Mouse (Mus musculus): ENCODE results near the gene Glb1. TPM values are rescaled to one million over a fixed set of nuclear protein-coding genes. Genes with fewer than 3 reads are reported as not detected.

Gene Glb1
- polyA plus RNA-seq, 2 experiments, result 36.6 to 40.7 TPM

DNA sequence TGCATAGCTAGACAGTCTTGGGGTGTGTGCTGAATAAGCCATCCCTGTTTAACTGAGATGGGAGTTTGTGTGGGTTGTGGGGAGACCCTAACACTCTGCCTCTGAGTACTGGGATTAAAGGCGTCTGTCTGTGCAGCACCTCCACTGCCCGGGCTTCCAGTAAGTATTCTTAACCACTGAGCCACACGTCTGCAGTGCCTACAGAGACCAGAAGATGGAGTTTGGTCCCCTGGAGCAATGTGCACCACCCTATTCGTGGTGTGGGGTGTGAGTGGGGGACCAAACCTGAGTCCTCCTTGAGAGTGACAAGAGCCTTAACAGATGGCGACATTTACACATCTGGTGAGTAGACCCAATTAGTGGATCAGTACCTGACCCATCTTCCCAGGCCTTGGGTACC is 121.2 kb downstream of the Glb1 start:
- no peak for ATAC-seq (ENCODE audit: low FRiP score, low read depth)
- H3K4me3 ChIP-seq (replicated peaks; ENCODE audit: low read length), result no peak overlapping the region
- no peak overlapping the region for H3K27ac ChIP-seq (replicated peaks; ENCODE audit: low read depth, low read length)
- peaks cover 14% of the 10 kb centered on the region for H3K4me1 ChIP-seq (ENCODE audit: control insufficient read depth, insufficient read depth, low read length)
- H3K9ac ChIP-seq (ENCODE audit: low read depth, low read length, severe bottlenecking), result no peak overlapping the region
- TF ChIP-seq POLR2A (IDR thresholded peaks at IDR 0.05; ENCODE audit: borderline replicate concordance, extremely low read depth, insufficient read depth, insufficient read length), result no peak
- no peaks in the 10 kb centered on the region for H3K9me3 ChIP-seq (ENCODE audit: control insufficient read depth, low read length)
- no peak for DNase-seq (ENCODE audit: low spot score)
- 59% methylated on average over 5 of the region's 5 CpGs for WGBS
- H3K4me2 ChIP-seq (replicated peaks; ENCODE audit: low read depth, low read length, severe bottlenecking), result no peak overlapping the region
- H3K36me3 ChIP-seq (ENCODE audit: control insufficient read depth, insufficient read depth, low read length), result no peaks in the 10 kb centered on the region
- no peaks in the 10 kb centered on the region for H3K27me3 ChIP-seq (ENCODE audit: control insufficient read depth, insufficient read depth, low read length)

DNA sequence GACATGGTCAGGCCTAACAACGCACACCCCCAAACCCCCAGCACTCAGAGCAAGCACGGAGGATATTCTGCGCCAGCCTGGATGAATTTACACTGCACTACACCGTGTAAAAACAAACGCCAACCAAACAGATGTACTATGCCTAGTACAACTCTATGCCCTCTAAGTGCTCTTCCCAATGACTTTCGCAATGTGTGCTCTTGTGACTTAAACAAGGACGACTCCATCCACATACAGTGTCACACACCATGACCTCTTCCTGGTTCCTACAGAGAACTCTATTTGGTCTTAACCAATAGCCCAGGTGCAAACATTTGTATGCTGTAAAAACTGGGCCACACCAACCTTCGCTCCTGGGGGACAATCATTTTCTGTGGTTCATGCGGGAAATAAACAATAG is 121.6 kb downstream of the Glb1 start:
- Histone ChIP-seq H3K9ac (ENCODE audit: low read depth, low read length, severe bottlenecking) (no peak overlapping the region), H3K27ac (replicated peaks; ENCODE audit: low read depth, low read length) (no peak overlapping the region), H3K4me3 (replicated peaks; ENCODE audit: low read length) (no peak overlapping the region), H3K4me1 (ENCODE audit: control insufficient read depth, insufficient read depth, low read length) (peaks cover 17% of the 10 kb centered on the region), H3K36me3 (ENCODE audit: control insufficient read depth, insufficient read depth, low read length) (no peaks in the 10 kb centered on the region), H3K9me3 (ENCODE audit: control insufficient read depth, low read length) (no peaks in the 10 kb centered on the region), H3K4me2 (replicated peaks; ENCODE audit: low read depth, low read length, severe bottlenecking) (no peak overlapping the region), H3K27me3 (ENCODE audit: control insufficient read depth, insufficient read depth, low read length) (no peaks in the 10 kb centered on the region)
- 87% methylated on average over 9 of the region's 9 CpGs for WGBS
- no peak for TF ChIP-seq POLR2A (IDR thresholded peaks at IDR 0.05; ENCODE audit: borderline replicate concordance, extremely low read depth, insufficient read depth, insufficient read length)
- ATAC-seq (ENCODE audit: low FRiP score, low read depth) (no peak), DNase-seq (ENCODE audit: low spot score) (no peak)

Other genes with a start within 250 kb of the Glb1 start
- gene Bcl2a1c, start 70.9 kb upstream of the Glb1 start, polyA plus RNA-seq (2012; rRNA removed), result not detected in 2 replicates
- gene Bcl2a1c, start 70.9 kb upstream of the Glb1 start, polyA plus RNA-seq (2014; fragmentation: Nextera tagmentation; extraction: Ambion mirVana), result not detected in 2 replicates
- gene Crtap, start 10.4 kb upstream of the Glb1 start, polyA plus RNA-seq (2012; rRNA removed), result 242 and 272 TPM in 2 replicates
- 221 and 228 TPM in 2 replicates for gene Crtap, start 10.4 kb upstream of the Glb1 start, polyA plus RNA-seq (2014; fragmentation: Nextera tagmentation; extraction: Ambion mirVana)
- 4.4 and 5.4 TPM in 2 replicates for gene Tmppe, start within 50 bp of the Glb1 start, polyA plus RNA-seq (2012; rRNA removed)
- gene Tmppe, start within 50 bp of the Glb1 start, polyA plus RNA-seq (2014; fragmentation: Nextera tagmentation; extraction: Ambion mirVana), result 3.5 and 3.7 TPM in 2 replicates
- gene Ccr4, start 103.8 kb downstream of the Glb1 start, polyA plus RNA-seq (2012; rRNA removed), result 1.2 and 2.5 TPM in 2 replicates
- 1.2 and 2.7 TPM in 2 replicates for gene Ccr4, start 103.8 kb downstream of the Glb1 start, polyA plus RNA-seq (2014; fragmentation: Nextera tagmentation; extraction: Ambion mirVana)
- 1.9 and 2.0 TPM in 2 replicates for gene C130032M10Rik, start 114.6 kb downstream of the Glb1 start, polyA plus RNA-seq (2012; rRNA removed)
- 1.3 and 3.4 TPM in 2 replicates for gene C130032M10Rik, start 114.6 kb downstream of the Glb1 start, polyA plus RNA-seq (2014; fragmentation: Nextera tagmentation; extraction: Ambion mirVana)
- 0.33 and 0.50 TPM in 2 replicates for gene Trim71, start 163.3 kb downstream of the Glb1 start, polyA plus RNA-seq (2012; rRNA removed)
- gene Trim71, start 163.3 kb downstream of the Glb1 start, polyA plus RNA-seq (2014; fragmentation: Nextera tagmentation; extraction: Ambion mirVana), result 0.26 TPM in 2 replicates
- 104 and 109 TPM in 2 replicates for gene Cnot10, start 239.1 kb downstream of the Glb1 start, polyA plus RNA-seq (2012; rRNA removed)
- gene Cnot10, start 239.1 kb downstream of the Glb1 start, polyA plus RNA-seq (2014; fragmentation: Nextera tagmentation; extraction: Ambion mirVana), result 66.8 and 69.1 TPM in 2 replicates